Mouse (Mus musculus): ENCODE measurements around the gene Itga2b. TPM values are rescaled to one million over a fixed set of nuclear protein-coding genes. Genes with fewer than 3 reads are reported as not detected.

Itga2b gene
- total and polyA plus RNA-seq, 2 experiments from 2014 or later = 2.6 to 15.5 TPM

DNA sequence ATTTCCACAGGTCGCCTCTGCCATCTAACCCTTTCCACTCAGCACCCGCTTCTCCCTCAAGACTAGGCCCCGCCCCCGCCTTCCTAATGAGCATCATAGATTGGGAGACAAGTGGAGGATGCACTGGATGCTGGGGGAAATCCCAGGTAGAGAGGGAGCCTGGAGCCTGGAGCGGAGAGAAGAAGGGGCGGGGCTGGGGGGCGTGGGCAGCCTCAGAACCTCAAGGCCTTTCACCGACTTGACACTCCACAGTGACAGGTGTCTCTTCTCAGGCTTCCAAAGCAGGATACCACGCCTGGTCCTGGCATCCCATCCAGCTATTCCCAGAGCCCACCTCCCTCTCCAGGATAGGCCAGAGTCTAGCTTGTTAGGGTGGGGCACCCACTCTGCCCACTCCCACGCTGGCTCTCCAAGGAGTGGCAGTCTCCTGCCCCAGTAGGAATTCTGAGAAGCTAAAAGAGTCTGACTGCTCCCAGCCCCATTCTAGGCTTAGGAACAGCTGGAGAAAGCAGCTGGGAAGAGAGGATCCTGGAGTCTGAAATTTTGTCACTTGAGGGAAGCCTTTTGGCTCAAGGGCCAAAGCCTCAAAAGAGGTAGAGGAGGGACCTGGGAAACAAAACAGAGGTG, 24.5 kb downstream of the Itga2b start:
- Histone ChIP-seq H3K9me3 (ENCODE audit: low read length) (no peaks in the 10 kb centered on the region), H3K36me3 (ENCODE audit: insufficient read depth, low read length) (peaks cover 18% of the 10 kb centered on the region), H3K9ac (replicated peaks; ENCODE audit: low read length, poor library complexity, severe bottlenecking) (peak overlapping the region; percentile 94), H3K4me1 (ENCODE audit: insufficient read depth, low read length) (peaks cover 20% of the 10 kb centered on the region), H3K27me3 (ENCODE audit: insufficient read depth, low read length) (no peaks in the 10 kb centered on the region), H3K4me2 (ENCODE audit: low read depth, low read length, poor library complexity, severe bottlenecking) (peak overlapping the region; percentile 89), H3K4me3 (ENCODE audit: low read depth, low read length) (peak overlapping the region; percentile 95), H3K27ac (ENCODE audit: low read depth, low read length) (peak overlapping the region; percentile 98)
- DNase-seq (ENCODE audit: low spot score) (peak; percentile 47), ATAC-seq (ENCODE audit: low FRiP score) (no peak)
- WGBS = 13% methylated on average over 9 of the region's 10 CpGs
- TF ChIP-seq CTCF (IDR thresholded peaks at IDR 0.05) = no peak

DNA sequence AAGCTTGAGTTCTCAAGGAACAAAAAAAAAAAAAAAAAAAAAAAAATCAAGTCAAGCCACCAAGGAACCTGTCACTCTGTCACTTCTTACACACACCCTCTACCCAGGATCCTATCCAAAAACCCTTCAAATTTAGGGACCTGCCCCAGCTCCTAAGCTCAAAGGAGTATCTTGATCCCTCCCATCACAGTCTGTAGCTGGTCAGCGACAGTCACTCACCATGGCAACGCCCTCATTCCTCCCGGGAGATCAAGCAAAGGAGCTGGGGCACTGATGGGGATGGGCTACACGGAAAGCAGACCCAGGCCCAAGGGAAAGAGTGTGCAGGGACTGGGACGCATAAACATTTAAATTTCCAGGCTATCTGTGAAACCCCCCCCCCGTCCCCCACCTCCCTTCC, 25.1 kb downstream of the Itga2b start:
- H3K36me3 ChIP-seq (ENCODE audit: insufficient read depth, low read length) = peaks cover 24% of the 10 kb centered on the region
- TF ChIP-seq CTCF (IDR thresholded peaks at IDR 0.05) = no peak
- WGBS = 9% methylated on average over 6 of the region's 6 CpGs
- H3K9ac ChIP-seq (replicated peaks; ENCODE audit: low read length, poor library complexity, severe bottlenecking) = peak overlapping the region; percentile 94
- no peak for ATAC-seq (ENCODE audit: low FRiP score)
- H3K4me1 ChIP-seq (ENCODE audit: insufficient read depth, low read length) = peaks cover 20% of the 10 kb centered on the region
- peak overlapping the region; percentile 38 for H3K27ac ChIP-seq (ENCODE audit: low read depth, low read length)
- H3K4me2 ChIP-seq (ENCODE audit: low read depth, low read length, poor library complexity, severe bottlenecking) = peak overlapping the region; percentile 89
- peak overlapping the region; percentile 95 for H3K4me3 ChIP-seq (ENCODE audit: low read depth, low read length)
- no peak for DNase-seq (ENCODE audit: low spot score)
- no peaks in the 10 kb centered on the region for H3K27me3 ChIP-seq (ENCODE audit: insufficient read depth, low read length)
- no peaks in the 10 kb centered on the region for H3K9me3 ChIP-seq (ENCODE audit: low read length)

DNA sequence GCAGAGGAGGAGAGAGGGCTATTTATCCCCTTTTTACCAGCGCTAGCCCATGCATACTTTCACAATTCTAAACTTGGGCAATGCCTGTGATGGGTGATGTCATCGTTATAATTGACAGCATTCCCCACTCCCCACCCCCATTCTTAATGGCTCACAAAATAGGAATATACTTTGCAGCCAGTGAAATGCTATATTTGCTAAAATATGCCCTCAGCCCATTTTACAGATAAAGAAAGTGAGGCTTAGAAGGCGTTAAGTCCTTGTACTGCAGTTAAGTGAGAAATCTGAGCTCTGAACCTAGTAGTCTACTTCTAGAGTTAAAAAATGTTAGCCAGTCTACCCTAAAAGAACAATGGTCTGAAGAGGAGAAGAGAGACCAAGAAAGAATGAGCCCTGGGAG, 25.6 kb downstream of the Itga2b start:
- Histone ChIP-seq H3K4me3 (ENCODE audit: low read depth, low read length) (no peak overlapping the region), H3K27ac (ENCODE audit: low read depth, low read length) (no peak overlapping the region), H3K9me3 (ENCODE audit: low read length) (no peaks in the 10 kb centered on the region), H3K9ac (replicated peaks; ENCODE audit: low read length, poor library complexity, severe bottlenecking) (no peak overlapping the region), H3K4me2 (ENCODE audit: low read depth, low read length, poor library complexity, severe bottlenecking) (peak overlapping the region; percentile 89; the same call in 1 of the 2 replicates), H3K4me1 (ENCODE audit: insufficient read depth, low read length) (peaks cover 20% of the 10 kb centered on the region), H3K36me3 (ENCODE audit: insufficient read depth, low read length) (peaks cover 28% of the 10 kb centered on the region), H3K27me3 (ENCODE audit: insufficient read depth, low read length) (no peaks in the 10 kb centered on the region)
- DNase-seq (ENCODE audit: low spot score) (no peak), ATAC-seq (ENCODE audit: low FRiP score) (no peak)
- TF ChIP-seq CTCF (IDR thresholded peaks at IDR 0.05) = no peak
- 76% methylated on average over 3 of the region's 3 CpGs for WGBS

DNA sequence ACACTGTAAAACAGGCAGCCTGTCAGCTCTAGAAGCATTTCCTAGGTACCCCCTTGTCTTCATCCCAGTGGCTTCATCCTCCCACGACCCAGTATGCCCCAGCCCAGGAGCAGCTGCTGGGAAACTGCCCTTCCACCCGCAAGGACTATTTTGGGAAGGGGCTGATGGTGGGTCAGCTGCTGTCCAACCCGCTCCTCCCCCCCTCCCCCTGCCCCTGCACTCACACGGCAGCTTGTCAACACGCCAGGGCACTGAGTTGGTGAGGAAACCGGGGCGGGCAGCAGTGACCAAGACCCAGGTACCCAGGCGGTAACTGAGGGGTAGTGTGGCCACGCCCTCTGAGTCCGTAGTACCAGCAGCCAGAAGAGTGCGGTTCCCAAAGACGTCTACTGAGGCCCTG, 26.2 kb downstream of the Itga2b start:
- 67% methylated on average over 12 of the region's 12 CpGs for WGBS
- H3K27ac ChIP-seq (ENCODE audit: low read depth, low read length) = no peak overlapping the region
- no peak for TF ChIP-seq CTCF (IDR thresholded peaks at IDR 0.05)
- no peak overlapping the region for H3K9ac ChIP-seq (replicated peaks; ENCODE audit: low read length, poor library complexity, severe bottlenecking)
- H3K4me1 ChIP-seq (ENCODE audit: insufficient read depth, low read length) = peaks cover 20% of the 10 kb centered on the region
- H3K36me3 ChIP-seq (ENCODE audit: insufficient read depth, low read length) = peaks cover 33% of the 10 kb centered on the region
- no peak for ATAC-seq (ENCODE audit: low FRiP score)
- no peaks in the 10 kb centered on the region; the same call in 1 of the 2 replicates for H3K27me3 ChIP-seq (ENCODE audit: insufficient read depth, low read length)
- DNase-seq (ENCODE audit: low spot score) = no peak
- H3K4me3 ChIP-seq (ENCODE audit: low read depth, low read length) = no peak overlapping the region
- H3K4me2 ChIP-seq (ENCODE audit: low read depth, low read length, poor library complexity, severe bottlenecking) = no peak overlapping the region
- no peaks in the 10 kb centered on the region for H3K9me3 ChIP-seq (ENCODE audit: low read length)

GRCm38 (mm10) chr11:102442089-102442488, 27.8 kb downstream of the Itga2b start:
- no peak for TF ChIP-seq CTCF (IDR thresholded peaks at IDR 0.05)
- Histone ChIP-seq H3K27ac (ENCODE audit: low read depth, low read length) (no peak overlapping the region), H3K9ac (replicated peaks; ENCODE audit: low read length, poor library complexity, severe bottlenecking) (no peak overlapping the region), H3K36me3 (ENCODE audit: insufficient read depth, low read length) (peaks cover 45% of the 10 kb centered on the region), H3K4me2 (ENCODE audit: low read depth, low read length, poor library complexity, severe bottlenecking) (no peak overlapping the region), H3K27me3 (ENCODE audit: insufficient read depth, low read length) (no peaks in the 10 kb centered on the region; the same call in 1 of the 2 replicates), H3K9me3 (ENCODE audit: low read length) (no peaks in the 10 kb centered on the region), H3K4me1 (ENCODE audit: insufficient read depth, low read length) (peaks cover 24% of the 10 kb centered on the region), H3K4me3 (ENCODE audit: low read depth, low read length) (no peak overlapping the region)
- ATAC-seq (ENCODE audit: low FRiP score) (no peak), DNase-seq (ENCODE audit: low spot score) (no peak)
- 90% methylated on average over 6 of the region's 6 CpGs for WGBS

- Histone ChIP-seq H3K36me3 (ENCODE audit: insufficient read depth, low read length) (peaks cover 48% of the 10 kb centered on the region), H3K4me3 (ENCODE audit: low read depth, low read length) (no peak overlapping the region), H3K9ac (replicated peaks; ENCODE audit: low read length, poor library complexity, severe bottlenecking) (no peak overlapping the region), H3K27me3 (ENCODE audit: insufficient read depth, low read length) (no peaks in the 10 kb centered on the region; the same call in 1 of the 2 replicates), H3K27ac (ENCODE audit: low read depth, low read length) (no peak overlapping the region), H3K4me2 (ENCODE audit: low read depth, low read length, poor library complexity, severe bottlenecking) (no peak overlapping the region), H3K4me1 (ENCODE audit: insufficient read depth, low read length) (peaks cover 26% of the 10 kb centered on the region), H3K9me3 (ENCODE audit: low read length) (no peaks in the 10 kb centered on the region)
- peak; percentile 68 for TF ChIP-seq CTCF (IDR thresholded peaks at IDR 0.05)
- WGBS = 86% methylated on average over 3 of the region's 3 CpGs
- peak; percentile 62 for DNase-seq (ENCODE audit: low spot score)
- ATAC-seq (ENCODE audit: low FRiP score) = no peak
Measured at GRCm38 (mm10) chr11:102441434-102441833, 28.5 kb downstream of the Itga2b start.

Measured in midbrain, postnatal 0 days (tissue).